Mouse (Mus musculus) embryonic fibroblast, embryonic 13.5 days (primary cell): ENCODE measurements around the gene Pkd1l3.

Experiments used
- CTCF ChIP-seq: IDR thresholded peaks from 2 replicates; pipeline ENCODE4 v1.5.1; 2011; ENCODE audit warnings: mild to moderate bottlenecking, control low read depth, low read length, moderate library complexity, borderline replicate concordance; ENCODE audit not compliant: insufficient read depth
- POLR2A ChIP-seq: IDR thresholded peaks from 2 replicates; pipeline ENCODE4 v1.6.1; 2011; ENCODE audit warnings: low read depth, mild to moderate bottlenecking, control low read depth, low read length, moderate library complexity

GRCm38 (mm10) chr8:109687248-109687647 is 72.9 kb downstream of the Pkd1l3 start:
- no peak for TF ChIP-seq POLR2A
- no peak for TF ChIP-seq CTCF
